Mouse (Mus musculus) CH12.LX (cell line): ENCODE results near the gene Chchd3. TPM values are rescaled to one million over a fixed set of nuclear protein-coding genes. Genes with fewer than 3 reads are reported as not detected.

Experiments
- DNase-seq: peaks from one replicate; pipeline ENCODE4 v3.0.0-alpha.2; 2013; ENCODE audit errors: extremely low read depth
- H3K27ac ChIP-seq: 2 replicates; pipeline ENCODE4 v1.5.1; 2012; ENCODE audit warnings: low read depth, mild to moderate bottlenecking, control low read depth, moderate library complexity; ENCODE audit not compliant: insufficient read depth
- H3K27me3 ChIP-seq: replicated peaks from 2 replicates; pipeline ENCODE3; 2012; ENCODE audit warnings: inconsistent platforms
- H3K36me3 ChIP-seq, 2 experiments: replicated peaks in 1 of 2; 2 replicates each; pipeline versions ENCODE3 to v1.6.1; 2012; ENCODE audit warnings: inconsistent platforms in 1 of 2, low read length in 1 of 2, mild to moderate bottlenecking in 1 of 2, mixed read lengths in 1 of 2, moderate library complexity in 1 of 2; ENCODE audit not compliant: control insufficient read depth in 1 of 2, insufficient read depth in 1 of 2
- H3K4me1 ChIP-seq, 2 experiments: 2 replicates each; pipeline ENCODE4 v1.6.1; 2012; ENCODE audit warnings: inconsistent platforms in 1 of 2, moderate library complexity in 1 of 2; ENCODE audit not compliant: insufficient read depth in 2 of 2, control insufficient read depth in 1 of 2
- H3K4me2 ChIP-seq: 2 replicates; pipeline ENCODE4 v1.6.1; 2012; ENCODE audit warnings: low read depth, mild to moderate bottlenecking, control low read depth; ENCODE audit not compliant: poor library complexity, insufficient read depth, severe bottlenecking
- H3K4me3 ChIP-seq, 3 experiments: fragments of 150-350 bp in 1 of 3; sonication (generic) in 1 of 3; replicated peaks in 1 of 3; 2 replicates each; pipeline versions ENCODE3 to v1.5.1; 2011 to 2012; ENCODE audit warnings: low read depth in 2 of 3, low read length in 2 of 3, mild to moderate bottlenecking in 2 of 3, moderate library complexity in 2 of 3, control low read depth in 1 of 3, improper control_type of control experiment in 1 of 3, inconsistent platforms in 1 of 3, mixed read lengths in 1 of 3; ENCODE audit not compliant: poor library complexity in 1 of 3
- H3K79me2 ChIP-seq: replicated peaks from 2 replicates; pipeline ENCODE4 v1.6.1; 2012; ENCODE audit warnings: mild to moderate bottlenecking, moderate library complexity; ENCODE audit not compliant: control insufficient read depth, poor library complexity, insufficient read depth, severe bottlenecking; ENCODE audit errors: extremely low read depth
- H3K9ac ChIP-seq: 2 replicates; pipeline ENCODE4 v1.6.1; 2012; ENCODE audit warnings: low read depth, mild to moderate bottlenecking, control low read depth, moderate library complexity; ENCODE audit not compliant: insufficient read depth
- H3K9me3 ChIP-seq: replicated peaks from 2 replicates; pipeline ENCODE3; 2012; ENCODE audit warnings: low read length, inconsistent platforms, mixed read lengths
- BHLHE40 ChIP-seq: IDR thresholded peaks from 2 replicates; pipeline ENCODE4 v1.6.1; 2011; ENCODE audit warnings: mild to moderate bottlenecking, low read depth, low read length, improper control_type of control experiment
- CHD1 ChIP-seq: IDR thresholded peaks from 2 replicates; pipeline ENCODE4 v1.6.1; 2012; ENCODE audit warnings: low read depth, low read length, improper control_type of control experiment, inconsistent platforms
- CTCF ChIP-seq, 2 experiments: IDR thresholded peaks in 1 of 2; conservative IDR thresholded peaks in 1 of 2; 2 replicates each; pipeline ENCODE4 v1.5.1; 2011 to 2012; ENCODE audit warnings: low read depth in 2 of 2, low read length in 2 of 2, improper control_type of control experiment in 1 of 2, inconsistent platforms in 1 of 2, mild to moderate bottlenecking in 1 of 2, moderate library complexity in 1 of 2
- ELF1 ChIP-seq: IDR thresholded peaks from 2 replicates; pipeline ENCODE4 v1.6.1; 2014; ENCODE audit warnings: low read depth, mild to moderate bottlenecking, inconsistent platforms, low read length, improper control_type of control experiment
- EP300 ChIP-seq: IDR thresholded peaks from 2 replicates; pipeline ENCODE4 v1.6.1; 2011; ENCODE audit warnings: low read length, improper control_type of control experiment
- ETS1 ChIP-seq: conservative IDR thresholded peaks from 2 replicates; pipeline ENCODE4 v1.6.1; 2012; ENCODE audit warnings: low read depth, mild to moderate bottlenecking, inconsistent platforms, low read length, improper control_type of control experiment, moderate library complexity
- GABPA ChIP-seq: IDR thresholded peaks from 2 replicates; pipeline ENCODE4 v1.6.1; 2012; ENCODE audit warnings: low read depth, low read length, improper control_type of control experiment, inconsistent platforms; ENCODE audit not compliant: insufficient replicate concordance
- HCFC1 ChIP-seq: IDR thresholded peaks from 2 replicates; pipeline ENCODE4 v1.6.1; 2012; ENCODE audit warnings: low read depth, mild to moderate bottlenecking, inconsistent platforms, low read length, improper control_type of control experiment
- JUN ChIP-seq: IDR thresholded peaks from 2 replicates; pipeline ENCODE4 v1.6.1; 2011; ENCODE audit warnings: low read depth, mild to moderate bottlenecking, low read length, improper control_type of control experiment, moderate library complexity; ENCODE audit not compliant: insufficient read depth
- MAFK ChIP-seq: IDR thresholded peaks from 2 replicates; pipeline ENCODE4 v1.6.1; 2011; ENCODE audit warnings: low read length, improper control_type of control experiment; ENCODE audit not compliant: insufficient replicate concordance
- MAX ChIP-seq: IDR thresholded peaks from 2 replicates; pipeline ENCODE4 v1.6.1; 2011; ENCODE audit warnings: low read length, improper control_type of control experiment
- MAZ ChIP-seq: IDR thresholded peaks from 2 replicates; pipeline ENCODE4 v1.6.1; 2012; ENCODE audit warnings: low read depth, mild to moderate bottlenecking, inconsistent platforms, low read length, improper control_type of control experiment, moderate library complexity
- MXI1 ChIP-seq: IDR thresholded peaks from 2 replicates; pipeline ENCODE4 v1.6.1; 2011; ENCODE audit warnings: mild to moderate bottlenecking, low read depth, low read length, improper control_type of control experiment
- NRF1 ChIP-seq: IDR thresholded peaks from 2 replicates; pipeline ENCODE4 v1.6.1; 2014; ENCODE audit warnings: low read depth, mild to moderate bottlenecking, inconsistent platforms, low read length, improper control_type of control experiment, moderate library complexity
- POLR2A ChIP-seq: IDR thresholded peaks from 2 replicates; pipeline ENCODE4 v1.6.1; 2011; ENCODE audit warnings: low read depth, mild to moderate bottlenecking, improper control_type of control experiment, low read length
- SMC3 ChIP-seq: IDR thresholded peaks from 2 replicates; pipeline ENCODE4 v1.6.1; 2011; ENCODE audit warnings: low read depth, low read length, improper control_type of control experiment
- TBP ChIP-seq: conservative IDR thresholded peaks from 2 replicates; pipeline ENCODE4 v1.6.1; 2011; ENCODE audit warnings: low read depth, low read length, improper control_type of control experiment
- UBTF ChIP-seq: IDR thresholded peaks from 2 replicates; pipeline ENCODE4 v1.6.1; 2012; ENCODE audit warnings: low read depth, mild to moderate bottlenecking, inconsistent platforms, low read length, improper control_type of control experiment, moderate library complexity
- USF1 ChIP-seq: IDR thresholded peaks from 2 replicates; pipeline ENCODE4 v1.6.1; 2014; ENCODE audit warnings: low read depth, mild to moderate bottlenecking, inconsistent platforms, low read length, improper control_type of control experiment
- ZC3H11A ChIP-seq: IDR thresholded peaks from 2 replicates; pipeline ENCODE4 v1.6.1; 2012; ENCODE audit warnings: low read depth, mild to moderate bottlenecking, inconsistent platforms, low read length, improper control_type of control experiment
- ZMIZ1 ChIP-seq: IDR thresholded peaks from 2 replicates; pipeline ENCODE4 v1.6.1; 2012; ENCODE audit warnings: low read depth, mild to moderate bottlenecking, inconsistent platforms, low read length, improper control_type of control experiment
- dilution Hi-C: fragments of 300-500 bp; cut with MboI; formaldehyde crosslinking; loops from 2 replicates; pipeline ENCODE4 v1.14.3; 2020; ENCODE audit warnings: low sequenced_read_pairs; ENCODE audit not compliant: extremely low pct_unique_long_range_greater_than_20kb, extremely low pct_ligation_motif_present
- in situ Hi-C: fragments of 300-500 bp; cut with MboI; formaldehyde crosslinking; loops from 3 replicates; pipeline ENCODE4 v1.14.3; 2019; ENCODE audit warnings: low sequenced_read_pairs, low pct_ligation_motif_present, low pct_unique_long_range_greater_than_20kb, mixed read lengths
- polyA plus RNA-seq: library from polyadenylated mRNA; unstranded; fragments of >175 nt; gene quantifications from 2 replicates; pipeline ENCODE4 v1.2.1, GENCODE M21; 2012; ENCODE audit warnings: low read depth; ENCODE audit not compliant: insufficient read length
- total RNA-seq, 2 experiments: library from RNA; depleted of rRNA; stranded (reverse); fragments of 300-350 nt in 1 of 2; fragments of >200 nt in 1 of 2; gene quantifications; 2 replicates each; pipeline ENCODE4 v1.2.3; 2012 to 2014

Gene Chchd3
- total and polyA plus RNA-seq, 3 experiments, result 116 to 197 (median 133) TPM

DNA sequence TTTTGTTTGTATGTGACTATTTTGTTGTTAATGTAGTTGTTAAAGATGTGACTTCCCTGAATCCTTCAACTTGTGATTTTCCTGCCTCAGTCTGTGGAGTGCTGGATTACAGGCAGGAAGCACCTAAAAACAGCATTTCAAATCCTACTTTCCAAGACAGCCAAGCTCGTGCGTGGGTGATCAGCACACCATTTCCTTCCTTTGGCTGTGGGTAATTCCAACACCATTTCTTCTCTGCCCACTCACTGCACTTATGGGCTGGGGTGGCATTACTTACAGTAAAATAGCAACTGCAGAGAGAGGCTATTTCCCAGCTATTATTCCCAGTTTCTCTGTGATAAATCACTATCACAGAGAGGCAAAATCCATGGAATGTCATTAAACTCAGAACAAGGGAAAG is 140.0 kb downstream of the Chchd3 start:
- Histone ChIP-seq H3K27me3 (no peaks in the 10 kb centered on the region), H3K79me2 (no peaks in the 10 kb centered on the region), H3K36me3 (peaks cover 3 to 24% of the 10 kb centered on the region in 2 experiments), H3K9ac (no peak overlapping the region), H3K9me3 (no peaks in the 10 kb centered on the region), H3K27ac (no peak overlapping the region), H3K4me2 (no peak overlapping the region), H3K4me1 (peaks cover 0 to 11% of the 10 kb centered on the region in 2 experiments; a peak in 1 of 4 replicates), H3K4me3 (no peak overlapping the region)
- in situ Hi-C loops, result no loop called here
- no peak for TF ChIP-seq ZMIZ1
- no peak for TF ChIP-seq GABPA
- no peak for TF ChIP-seq UBTF
- TF ChIP-seq BHLHE40, result no peak
- no peak for TF ChIP-seq CTCF (conservative IDR thresholded peaks at IDR 0.05 in 1 of 2, IDR thresholded peaks at IDR 0.05 in 1 of 2; ENCODE audit: low read depth in 2 of 2, low read length in 2 of 2)
- no peak for TF ChIP-seq MAX
- no peak for TF ChIP-seq ETS1
- no peak for TF ChIP-seq HCFC1
- TF ChIP-seq JUN, result no peak
- no peak for TF ChIP-seq MAFK
- no peak for TF ChIP-seq MXI1
- no peak for TF ChIP-seq EP300
- no peak for TF ChIP-seq TBP
- no peak for TF ChIP-seq NRF1
- no peak for TF ChIP-seq USF1
- TF ChIP-seq ZC3H11A, result no peak
- no peak for TF ChIP-seq POLR2A
- no peak for DNase-seq
- dilution Hi-C loops, result no loop called here

DNA sequence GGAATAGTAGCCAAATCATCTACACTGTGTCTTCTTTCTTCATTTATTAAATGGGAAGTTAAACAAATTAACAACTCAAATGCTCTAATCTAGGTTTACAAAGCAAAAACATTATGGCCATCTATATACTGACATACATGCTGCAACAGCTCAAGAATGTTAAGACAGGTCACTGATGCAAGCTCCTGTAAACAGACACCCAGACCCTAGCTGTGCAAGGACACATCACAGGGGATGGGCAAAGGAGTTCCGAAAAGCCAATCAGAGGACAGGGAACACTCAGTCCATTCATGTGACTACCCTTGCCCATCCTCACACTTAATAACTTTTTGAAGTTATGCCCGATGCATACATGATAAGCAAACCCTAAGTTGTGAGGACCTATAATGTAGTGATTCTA is 149.4 kb downstream of the Chchd3 start:
- Histone ChIP-seq H3K4me2 (no peak overlapping the region), H3K27ac (no peak overlapping the region), H3K9ac (no peak overlapping the region), H3K27me3 (no peaks in the 10 kb centered on the region), H3K9me3 (no peaks in the 10 kb centered on the region), H3K79me2 (no peaks in the 10 kb centered on the region), H3K36me3 (peaks cover 0 to 22% of the 10 kb centered on the region in 2 experiments), H3K4me1 (no peaks in the 10 kb centered on the region), H3K4me3 (no peak overlapping the region)
- no peak for DNase-seq
- dilution Hi-C loops, result no loop called here
- in situ Hi-C loops, result no loop called here
- TF ChIP-seq CHD1 (no peak), MAX (no peak), MAZ (no peak), SMC3 (no peak), MAFK (no peak), ELF1 (no peak), NRF1 (no peak)
